21 mouse cellular contexts compared by ENCODE assay signal in genomic region chr12:83420346-83420745, GRCm38 (mm10).
"Had no signal": no experiment of that assay in that cellular context is flagged by ENCODE, and none has a peak within 500 bp of the region (broad histone marks: within the 10 kb centered on the region; RNA-seq: fewer than 3 reads in every experiment).

No protein-coding gene starts in this region.

- H3K4me2 ChIP-seq: limb, embryonic 13.5 days; liver, embryonic 12.5 days; liver, embryonic 15.5 days; lung, embryonic 15.5 days; midbrain, embryonic 13.5 days; stomach, embryonic 15.5 days had no signal

- H3K36me3 ChIP-seq: limb, embryonic 10.5 days; limb, embryonic 13.5 days; liver, embryonic 15.5 days; lung, embryonic 15.5 days; midbrain, embryonic 10.5 days; midbrain, embryonic 13.5 days; stomach, embryonic 15.5 days had no signal

- DNase-seq: kidney, postnatal 25 days; layer of hippocampus, adult 9-11 months; liver; lung, adult 18-20 months; lung, postnatal 10 days; lung, postnatal 36 days; retina, postnatal 1 day; right cerebral cortex, postnatal 25 days; spleen, adult 18-20 months; thymus, postnatal 25 days had no signal

- H3K4me3 ChIP-seq: layer of hippocampus, adult 2 months; limb, embryonic 10.5 days; limb, embryonic 13.5 days; liver, embryonic 12.5 days; liver, embryonic 15.5 days; lung, embryonic 15.5 days; megakaryocyte, embryonic 14.5 days; midbrain, embryonic 10.5 days; midbrain, embryonic 13.5 days; stomach, embryonic 15.5 days had no signal

- H3K9me3 ChIP-seq: limb, embryonic 10.5 days; limb, embryonic 13.5 days; liver, embryonic 15.5 days; lung, embryonic 15.5 days; midbrain, embryonic 13.5 days; stomach, embryonic 15.5 days had no signal

- H3K27me3 ChIP-seq: limb, embryonic 13.5 days; liver, embryonic 12.5 days; liver, embryonic 15.5 days; lung, embryonic 15.5 days; midbrain, embryonic 13.5 days; stomach, embryonic 15.5 days had no signal

- H3K9ac ChIP-seq: limb, embryonic 13.5 days; liver, embryonic 12.5 days; liver, embryonic 15.5 days; lung, embryonic 15.5 days; midbrain, embryonic 13.5 days; stomach, embryonic 15.5 days had no signal

- ATAC-seq: liver, embryonic 12.5 days; midbrain, embryonic 13.5 days had no signal

- H3K27ac ChIP-seq: kidney, postnatal 0 days; layer of hippocampus, adult 2 months; limb, embryonic 10.5 days; limb, embryonic 13.5 days; liver, embryonic 12.5 days; liver, embryonic 15.5 days; lung, embryonic 15.5 days; midbrain, embryonic 10.5 days; midbrain, embryonic 13.5 days; stomach, embryonic 15.5 days had no signal
